Mouse (Mus musculus) 3134 (cell line): Measurements from ENCODE around the gene Ptprg.

Experiments used
- DNase-seq: peaks from one replicate; pipeline ENCODE4 v3.0.0-alpha.2; 2011; ENCODE audit warnings: low spot score; ENCODE audit not compliant: insufficient read length; ENCODE audit errors: extremely low read depth

Ptprg gene

DNA sequence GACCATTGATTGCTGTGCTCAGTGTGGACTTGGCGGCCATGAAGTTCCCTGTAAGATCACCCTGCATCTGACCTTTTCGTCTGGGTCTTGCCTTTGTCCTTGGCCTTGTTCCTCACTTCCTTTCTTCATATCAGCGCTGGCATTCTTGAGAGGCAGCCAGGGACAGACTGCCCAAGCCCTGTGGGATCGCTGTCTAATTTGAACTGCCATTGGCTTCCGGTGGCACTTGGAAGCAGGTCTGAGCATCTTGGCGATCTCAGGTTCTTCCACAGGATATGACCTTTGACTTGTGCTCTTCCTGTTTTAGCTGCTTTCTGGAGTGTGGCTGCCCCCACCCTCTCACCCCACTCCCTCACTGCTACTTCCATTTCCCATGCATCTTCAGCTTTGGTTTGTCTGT, 315.3 kb downstream of the Ptprg start:
- DNase-seq: no peak

DNA sequence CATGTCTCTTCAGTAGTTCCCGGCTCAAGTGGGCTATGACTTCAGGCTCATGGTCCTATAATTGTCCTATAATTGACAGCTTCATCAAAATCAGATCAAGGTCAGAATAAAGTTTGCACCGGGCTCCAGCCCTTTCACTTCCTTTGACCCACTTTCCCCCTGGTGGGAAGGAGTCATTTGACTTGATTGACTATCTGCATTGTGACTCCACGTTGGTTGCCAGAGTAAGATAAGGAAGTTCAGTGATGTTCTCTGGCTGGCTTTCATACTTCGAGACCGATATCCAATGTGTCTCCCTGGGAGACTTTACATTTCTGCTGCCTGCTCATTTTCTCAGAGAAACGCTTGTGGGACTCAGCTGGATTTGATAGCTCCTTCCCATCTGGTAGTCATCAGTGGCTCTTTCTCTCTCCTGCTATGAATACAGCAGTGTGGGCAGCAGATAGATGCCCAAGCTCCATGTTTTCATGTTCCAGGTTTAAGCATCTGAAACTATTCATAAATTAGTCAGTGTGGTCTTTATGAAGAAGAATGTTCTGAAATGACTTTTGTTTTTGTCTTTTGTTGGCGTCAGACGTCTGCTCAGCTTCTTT, 318.5 kb downstream of the Ptprg start:
- DNase-seq: no peak

DNA sequence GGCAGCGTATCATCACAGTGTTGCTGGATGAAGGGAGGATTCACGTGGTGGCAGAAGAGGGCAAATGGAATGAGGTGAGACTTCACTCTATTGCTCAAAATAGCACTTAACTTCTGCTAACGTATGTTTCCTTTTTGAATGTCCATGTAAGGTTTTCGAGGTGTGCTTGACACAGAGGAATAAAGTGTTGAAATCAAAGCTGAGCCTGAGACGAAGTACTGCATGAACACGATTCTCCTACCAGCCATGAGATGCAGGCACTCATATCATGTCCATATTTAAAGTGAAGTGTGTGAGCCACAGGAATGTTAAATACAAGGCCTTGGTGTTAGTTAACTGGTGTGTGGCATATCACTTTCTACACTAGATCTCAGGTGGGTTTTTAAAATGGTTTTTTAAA, 320.9 kb downstream of the Ptprg start:
- no peak for DNase-seq

DNA sequence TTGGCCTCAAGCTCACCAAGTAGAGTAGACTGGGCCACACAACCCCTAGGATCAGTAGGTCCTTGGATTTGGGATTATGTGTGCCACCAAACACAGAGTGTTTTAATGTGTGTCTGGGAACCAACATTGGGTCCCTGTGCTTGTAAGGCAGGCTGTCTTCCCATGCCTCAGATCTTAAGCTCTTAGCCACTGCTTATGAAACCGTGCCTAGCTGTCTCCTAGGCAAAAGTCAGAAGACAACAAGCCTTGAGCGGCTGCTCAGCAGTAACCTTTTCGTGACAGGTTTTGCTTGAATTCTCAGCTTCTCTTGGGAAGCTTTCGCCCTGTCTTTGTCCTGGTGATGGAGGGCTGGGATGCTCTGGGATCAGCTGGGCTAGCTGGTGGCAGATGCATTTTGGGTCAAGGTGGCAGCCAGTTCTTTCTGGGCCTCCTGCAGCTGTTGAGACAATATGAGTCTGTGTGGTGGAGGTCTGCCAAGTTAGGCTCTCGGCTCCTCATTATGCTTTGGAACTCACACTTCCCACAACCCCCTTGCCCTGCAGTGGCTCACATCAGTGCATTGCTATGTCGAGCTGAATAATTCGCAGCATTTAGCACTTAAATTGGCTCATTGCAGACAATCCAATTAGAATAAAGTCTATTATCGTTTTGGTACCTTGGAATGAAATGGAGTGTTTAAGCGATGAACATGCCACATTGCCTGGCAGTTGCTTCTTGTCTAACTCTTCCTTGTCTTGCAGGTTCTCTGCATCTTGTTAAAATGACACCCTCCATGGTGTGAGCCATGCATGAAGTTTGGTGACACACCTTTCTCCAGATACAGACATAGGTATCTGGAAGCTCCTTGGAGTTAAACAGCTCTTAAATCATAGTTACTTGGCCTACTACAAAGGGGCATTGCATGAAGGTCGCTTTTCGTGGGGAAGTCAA, 321.9 kb downstream of the Ptprg start:
- no peak for DNase-seq

DNA sequence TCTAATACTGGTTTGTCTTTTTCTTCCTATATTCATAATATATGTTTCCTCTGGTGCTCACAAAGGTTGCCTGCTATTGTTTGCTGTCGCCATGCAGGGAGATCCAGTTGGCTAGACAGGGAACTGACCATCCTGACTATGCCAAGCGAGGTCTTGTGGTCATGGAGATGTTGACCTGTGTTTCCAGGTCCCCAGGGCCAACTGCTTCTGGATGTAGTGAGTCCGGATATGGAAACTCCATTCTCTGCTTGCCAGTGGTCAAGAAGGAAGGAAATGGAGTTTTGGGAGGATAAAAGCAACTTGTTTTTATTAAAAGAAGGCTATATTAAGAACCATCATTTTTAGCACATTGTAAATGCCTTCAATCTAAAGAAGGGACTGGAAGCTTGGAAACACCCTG, 327.8 kb downstream of the Ptprg start:
- no peak for DNase-seq

DNA sequence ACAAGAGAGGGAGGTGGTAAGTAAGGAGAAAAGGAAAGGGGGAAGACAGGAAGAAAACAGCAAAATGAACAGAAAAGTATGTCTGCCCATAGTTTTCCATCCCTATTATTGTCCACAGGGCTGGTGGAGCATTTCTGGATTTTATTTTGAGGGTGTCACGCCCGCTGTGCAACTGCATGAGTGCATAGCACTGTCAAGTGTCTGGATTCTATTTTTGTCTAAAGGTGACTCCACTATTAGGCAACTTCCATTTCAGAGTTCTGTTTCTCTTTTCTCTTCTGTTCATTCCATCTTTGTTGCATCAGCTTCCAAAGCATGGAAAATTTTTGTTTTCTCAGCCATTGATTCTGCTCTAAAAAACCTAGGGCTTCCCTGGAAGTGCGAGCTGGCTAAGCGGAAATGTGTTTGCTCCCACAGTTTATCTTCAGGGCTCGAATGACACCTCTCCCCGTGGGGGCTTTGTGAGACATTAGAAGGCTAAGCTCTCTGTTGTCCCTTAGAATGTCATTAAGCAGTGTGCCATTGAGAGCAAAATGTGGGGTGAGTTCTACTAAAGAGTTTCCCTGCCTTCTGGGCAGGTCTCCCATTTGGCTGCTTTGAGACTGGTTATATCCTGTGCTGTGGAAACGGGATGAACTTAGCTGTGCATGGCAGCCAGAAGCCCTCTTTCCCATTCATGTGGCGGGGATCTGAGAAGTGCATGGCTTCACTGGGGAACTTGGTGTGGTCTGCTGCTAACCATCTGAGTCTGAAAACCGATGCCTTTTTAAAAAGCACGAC, 330.0 kb downstream of the Ptprg start:
- DNase-seq: no peak

DNA sequence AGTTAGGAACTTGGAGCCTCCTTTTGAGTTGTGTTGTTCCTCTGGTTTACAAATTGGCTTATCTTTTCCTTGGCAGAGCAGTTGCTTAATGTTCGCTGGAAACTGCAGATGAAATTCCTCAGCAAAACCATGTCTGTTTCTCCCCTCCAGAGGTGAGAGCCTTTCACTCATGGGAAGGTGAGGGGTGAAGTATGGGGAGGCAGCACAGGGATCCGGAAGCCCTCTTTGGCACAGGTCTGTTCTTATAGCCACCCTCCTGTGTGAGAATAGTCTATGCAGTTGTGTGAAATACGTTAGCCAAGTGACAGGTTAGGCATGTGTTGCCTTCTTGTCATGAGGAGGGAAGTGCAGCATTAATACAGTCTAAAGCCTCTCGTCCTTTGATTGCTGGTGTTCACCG, 330.7 kb downstream of the Ptprg start:
- no peak for DNase-seq

DNA sequence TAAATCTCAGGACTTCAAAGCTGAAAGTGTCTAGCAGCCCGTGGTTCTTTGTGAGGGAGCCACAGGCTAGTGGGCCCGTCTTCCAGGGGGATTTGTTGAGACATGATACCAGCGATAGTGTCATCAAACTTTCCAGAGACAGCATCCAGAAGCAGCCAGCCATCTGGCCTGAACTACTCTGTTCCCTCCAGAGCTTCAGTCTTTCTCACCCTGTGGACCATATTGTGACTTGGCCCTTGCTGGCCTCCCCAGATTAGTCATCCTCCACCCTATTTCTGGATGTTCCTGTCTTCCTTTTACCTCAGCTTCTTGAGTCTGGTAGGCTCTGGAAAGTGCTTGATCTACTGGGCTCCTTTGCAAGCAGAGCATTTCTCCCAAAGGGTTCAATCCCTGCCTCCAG, 333.1 kb downstream of the Ptprg start:
- no peak for DNase-seq

DNA sequence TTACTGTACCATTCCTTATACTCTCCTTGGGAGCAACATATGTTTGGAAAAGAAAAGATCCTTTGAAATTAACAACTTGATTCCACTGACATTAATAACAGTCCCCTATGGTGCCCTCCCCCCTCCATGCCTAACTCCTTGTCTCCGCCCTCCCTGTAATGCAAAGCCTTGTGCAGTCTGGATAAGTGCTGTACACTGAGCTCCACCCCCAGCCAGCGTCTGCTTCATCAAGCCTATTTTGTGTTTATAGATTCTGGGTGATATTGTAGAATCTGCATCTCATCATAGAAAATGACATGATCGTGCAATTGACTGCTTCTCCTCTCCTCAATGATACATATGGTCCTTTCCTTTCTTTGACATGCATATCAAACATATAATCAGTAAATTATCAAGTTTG, 337.6 kb downstream of the Ptprg start:
- no peak for DNase-seq

DNA sequence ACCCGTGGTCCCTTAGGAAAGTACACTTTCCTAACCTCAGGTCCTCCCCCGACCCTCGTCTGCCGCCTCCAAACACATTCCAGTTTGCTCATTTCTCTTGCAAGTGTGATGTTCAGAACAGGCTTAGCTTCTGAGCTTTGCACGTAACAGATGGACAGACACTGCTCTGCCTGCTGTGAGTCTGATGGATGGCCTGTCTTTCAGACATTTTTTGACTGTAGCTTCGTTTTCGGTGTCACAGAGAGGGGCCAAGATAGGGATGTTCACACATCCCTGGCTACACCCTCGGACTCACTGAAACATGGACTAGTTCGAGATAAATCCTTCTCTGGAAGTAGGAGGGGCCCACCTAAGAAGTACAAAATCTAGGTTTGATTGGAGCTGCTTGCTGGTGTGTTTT, 339.3 kb downstream of the Ptprg start:
- no peak for DNase-seq

DNA sequence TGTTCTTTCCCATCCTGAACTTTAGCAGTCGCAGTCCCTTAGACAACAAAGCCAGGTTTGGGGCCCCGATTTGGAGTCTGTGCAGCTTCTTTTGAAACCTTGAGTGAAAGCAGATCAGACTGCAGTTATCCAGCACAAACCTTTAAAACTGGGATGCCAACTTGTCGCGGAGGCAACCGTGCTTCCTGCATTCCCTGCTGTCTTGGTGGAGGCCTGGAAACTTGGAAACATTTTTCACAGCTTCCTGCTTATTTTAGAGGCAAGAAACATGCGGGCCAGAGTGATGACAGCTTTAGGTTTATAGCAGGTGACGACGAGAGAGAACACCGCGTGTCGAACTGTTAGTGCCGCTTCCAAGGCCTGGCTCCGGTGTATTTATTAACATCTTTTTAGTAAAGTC, 342.2 kb downstream of the Ptprg start:
- no peak for DNase-seq

DNA sequence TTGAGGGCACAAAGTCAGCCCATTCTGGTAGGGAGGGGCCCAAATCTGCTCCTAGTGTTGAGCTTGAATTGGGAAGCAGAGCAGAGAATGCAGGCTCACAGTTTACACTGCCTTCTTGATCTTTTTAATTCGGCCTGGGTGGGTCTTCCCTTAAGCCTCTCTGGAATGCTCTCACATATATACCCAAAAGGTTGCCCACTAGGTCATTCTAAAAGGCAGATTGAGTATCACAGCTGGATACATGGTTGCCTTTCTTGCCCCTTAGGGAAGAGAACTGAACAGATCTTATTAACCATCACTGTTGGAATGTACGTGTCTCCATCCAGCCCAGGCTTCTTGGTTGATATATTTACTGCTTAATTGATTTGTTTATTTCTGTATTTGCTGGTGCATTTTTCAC, 349.5 kb downstream of the Ptprg start:
- no peak for DNase-seq

DNA sequence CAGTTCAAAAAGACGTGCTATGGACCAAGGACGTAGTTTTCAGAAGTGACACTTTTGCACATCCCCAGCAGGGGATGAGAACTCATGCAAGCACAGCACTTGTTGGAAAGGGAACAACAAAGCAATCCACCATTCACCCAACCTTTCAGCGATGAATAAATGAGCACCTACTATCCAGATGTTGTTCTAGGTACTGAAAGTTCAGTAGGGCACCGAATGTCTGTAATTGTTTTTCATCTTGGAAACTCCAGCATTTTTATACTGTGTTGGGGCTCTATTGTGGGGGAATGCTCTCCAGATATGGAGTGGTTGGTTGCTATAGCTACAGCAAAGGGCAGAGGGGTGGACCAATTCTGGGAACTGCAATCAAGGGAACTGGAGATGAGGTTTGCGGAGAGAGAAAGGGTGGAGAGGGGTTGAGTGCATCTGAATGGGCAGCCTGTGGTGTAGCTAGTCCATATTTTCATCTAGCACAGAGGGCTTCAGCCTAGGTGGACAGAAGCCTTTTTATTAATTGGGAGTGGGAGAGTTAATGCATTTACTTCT, 352.9 kb downstream of the Ptprg start:
- DNase-seq: no peak

DNA sequence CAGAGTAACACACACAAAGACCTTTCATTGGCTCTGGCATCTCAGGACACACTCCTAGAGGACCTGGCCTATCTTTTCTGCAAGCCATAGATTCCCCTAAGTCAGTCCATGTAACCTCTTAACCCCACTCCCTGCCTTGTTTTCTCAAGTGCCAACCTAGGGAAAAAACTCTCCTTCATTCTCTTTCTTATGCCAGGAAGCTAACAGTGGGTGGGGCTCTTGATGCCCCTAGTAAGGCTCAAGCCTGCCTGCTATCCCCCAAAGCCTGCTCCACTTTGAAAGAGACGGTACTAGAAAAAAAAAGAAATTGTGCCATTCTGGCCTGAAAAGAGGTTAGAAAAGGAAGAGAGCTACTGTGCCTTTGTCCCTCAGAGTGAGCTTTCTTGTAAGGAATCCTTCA, 358.9 kb downstream of the Ptprg start:
- no peak for DNase-seq

DNA sequence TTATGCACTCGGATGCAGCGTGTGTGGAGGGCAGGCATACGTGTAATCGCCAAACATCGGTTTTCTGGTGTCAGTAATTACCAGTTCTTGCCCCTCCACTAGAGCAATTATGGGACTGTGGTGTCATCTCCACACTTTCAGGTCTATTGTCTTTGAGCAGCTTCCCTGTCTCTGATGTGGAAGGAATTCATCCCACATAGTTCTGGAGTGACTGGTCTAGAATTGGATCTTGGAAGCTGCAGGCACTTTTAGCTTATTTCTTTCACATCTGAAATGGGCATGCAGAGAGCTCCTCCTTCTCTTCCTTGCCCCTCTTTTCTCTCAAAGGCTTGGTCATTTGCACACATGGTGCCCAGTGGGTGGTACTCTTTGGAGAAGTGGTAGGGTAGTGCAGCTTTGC, 363.9 kb downstream of the Ptprg start:
- DNase-seq: no peak

DNA sequence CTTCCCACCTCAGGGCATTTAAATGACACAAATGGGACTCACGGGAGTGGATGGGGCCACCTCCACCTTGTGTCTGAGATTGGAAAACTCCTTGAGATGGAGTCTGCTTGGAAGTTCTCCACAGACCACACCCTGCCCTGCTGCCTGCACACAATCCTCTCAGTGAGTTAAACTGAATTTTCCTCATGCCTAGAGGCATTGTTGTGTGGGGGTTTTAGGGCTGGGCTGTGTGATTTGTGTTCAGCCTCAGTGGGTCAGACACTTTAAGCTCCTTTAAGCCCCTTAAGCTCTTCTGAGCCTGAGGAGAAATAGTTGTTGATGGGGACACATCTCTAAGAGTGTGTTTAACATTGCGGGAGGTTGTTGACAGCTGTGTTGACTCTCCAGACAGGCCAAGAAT, 375.2 kb downstream of the Ptprg start:
- DNase-seq: no peak

DNA sequence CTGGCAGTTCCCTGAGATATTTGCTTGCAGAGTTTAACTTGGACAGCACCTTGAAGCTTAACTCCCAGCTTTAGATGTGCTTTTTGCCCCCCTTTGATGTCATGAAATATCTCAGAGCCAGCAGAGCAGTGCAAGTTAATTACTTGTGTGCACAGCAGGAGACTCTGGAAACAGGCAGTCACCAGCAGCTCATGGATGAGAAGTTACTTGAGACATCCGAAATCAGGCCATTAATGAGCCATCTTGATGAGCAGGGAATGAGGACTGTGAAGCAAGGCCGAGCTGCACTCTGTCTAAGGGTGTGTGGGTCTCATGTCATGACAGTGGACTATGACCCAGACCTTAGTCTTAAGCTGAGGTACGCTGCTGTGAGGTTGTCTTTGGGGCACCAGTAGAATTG, 379.2 kb downstream of the Ptprg start:
- DNase-seq: no peak

DNA sequence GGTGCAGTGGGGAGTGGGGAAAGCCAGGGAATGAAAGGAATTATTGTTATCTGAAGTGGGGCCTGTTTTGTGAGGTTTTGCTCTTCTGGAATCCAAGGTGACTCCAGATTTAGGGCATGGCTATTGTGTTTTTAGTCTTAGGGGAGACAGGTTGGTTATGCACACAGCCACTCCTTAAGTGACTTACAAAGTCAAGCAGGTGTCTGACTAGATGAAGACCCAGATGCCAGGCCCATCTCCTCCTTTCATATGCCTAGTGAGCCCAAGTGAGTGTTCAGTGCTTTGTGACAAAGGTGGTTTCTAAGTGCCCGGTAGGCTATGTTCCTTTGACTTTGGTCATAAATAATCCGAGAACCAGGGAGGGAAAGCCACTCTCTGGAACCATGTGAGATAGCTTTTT, 381.2 kb downstream of the Ptprg start:
- DNase-seq: no peak

DNA sequence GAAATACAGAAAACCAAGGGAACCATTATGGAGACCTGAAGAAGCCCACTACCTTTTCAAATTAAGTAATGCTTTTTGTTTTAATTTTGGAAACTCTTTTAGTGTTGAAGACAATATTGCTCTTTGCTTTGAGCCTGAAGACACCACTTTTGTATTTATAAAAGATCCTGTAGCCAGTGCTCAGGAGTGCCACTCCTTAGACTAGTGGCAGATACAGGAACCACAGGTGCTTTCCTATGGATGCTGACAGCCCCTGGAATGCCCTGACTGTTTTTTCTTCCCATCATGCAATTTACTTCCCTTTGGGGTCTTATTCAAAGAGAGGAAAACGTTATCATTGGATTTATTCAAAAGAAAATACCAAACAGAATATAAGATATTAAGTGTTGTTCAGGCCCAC, 381.9 kb downstream of the Ptprg start:
- DNase-seq: no peak

DNA sequence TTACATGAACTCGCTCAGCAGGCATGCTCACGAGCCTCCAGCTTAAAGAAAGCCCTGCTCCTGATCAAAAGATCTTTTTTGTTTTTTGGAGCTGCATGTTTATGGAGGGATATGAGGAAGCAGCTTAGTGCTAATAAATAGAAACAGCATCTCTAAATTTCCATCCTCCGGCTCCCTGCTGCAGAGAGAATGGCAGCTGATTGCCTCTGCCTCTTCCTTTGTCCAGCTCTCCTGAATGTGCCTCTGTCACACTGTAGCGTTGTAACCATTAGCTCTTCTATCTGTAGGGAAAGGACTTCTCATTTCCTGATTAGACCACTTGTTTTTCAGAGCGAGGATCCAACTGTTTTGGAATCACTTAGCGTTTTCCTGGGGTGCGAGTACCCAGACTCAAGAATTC, 382.4 kb downstream of the Ptprg start:
- no peak for DNase-seq

DNA sequence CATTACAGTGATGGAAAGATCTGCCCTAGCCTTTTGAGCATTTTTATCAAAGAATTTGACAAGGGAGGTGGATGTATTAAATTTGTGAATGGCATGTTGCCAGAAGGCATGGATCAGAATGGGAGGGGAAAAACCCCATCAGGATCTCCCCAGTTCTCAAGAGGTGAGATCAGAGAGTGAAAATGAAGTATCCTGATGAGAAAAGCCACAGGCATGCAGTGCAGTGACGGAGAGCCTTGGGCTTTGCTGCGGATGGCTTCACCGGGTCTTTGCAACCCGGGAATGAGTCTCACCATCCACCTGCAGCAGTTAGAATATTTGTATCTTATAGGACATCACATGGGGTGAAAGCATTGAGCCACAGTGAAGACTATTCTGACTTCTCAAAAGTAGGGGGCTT, 385.6 kb downstream of the Ptprg start:
- no peak for DNase-seq
